Mouse (Mus musculus) kidney, postnatal 36 days (tissue): ENCODE measurements at regions not wholly inside any gene's neighbourhood (a gene's known extent, or its start where the extent isn't known, plus 50 kb on each side); places are given as distances from the start of the nearest gene placed in this dataset.
A peak's percentile ranks its signal among the peaks of the same experiment; 100 is the strongest.
"Not testable (repeated sequence)": the region's sequence is repeated elsewhere in the genome, so short reads cannot be mapped to it uniquely, and the experiment has no call there.

Experiments
- DNase-seq, 2 experiments: peaks; one replicate each; pipeline ENCODE4 v3.0.0; 2021 to 2022; ENCODE audit warnings: mixed read lengths in 2 of 2

GRCm38 (mm10) chr9:43524947-43525565, 214.4 kb downstream of the Trim29 start:
- no peak for DNase-seq

- DNase-seq, result no peak
Measured at GRCm38 (mm10) chr9:43532187-43532586, 211.6 kb upstream of the Nectin1 start.

- DNase-seq, result no peak
Measured at GRCm38 (mm10) chr9:43535967-43536366, 207.8 kb upstream of the Nectin1 start.

- DNase-seq, result no peak
Measured at GRCm38 (mm10) chr9:43537121-43537520, 206.7 kb upstream of the Nectin1 start.

GRCm38 (mm10) chr9:43540131-43540530, 203.7 kb upstream of the Nectin1 start:
- DNase-seq, result no peak

- peak; percentile 72 to 81 for DNase-seq
Measured at GRCm38 (mm10) chr9:43541234-43541633, 202.6 kb upstream of the Nectin1 start.

GRCm38 (mm10) chr9:43542077-43542654, 201.6 kb upstream of the Nectin1 start:
- no peak for DNase-seq

GRCm38 (mm10) chr9:43545081-43545565, 198.7 kb upstream of the Nectin1 start:
- peak; percentile 9 to 14 for DNase-seq

GRCm38 (mm10) chr9:43548883-43549282, 194.9 kb upstream of the Nectin1 start:
- DNase-seq, result no peak

GRCm38 (mm10) chr9:43549293-43549692, 194.5 kb upstream of the Nectin1 start:
- DNase-seq, result no peak

- not testable (repeated sequence) for DNase-seq
Measured at GRCm38 (mm10) chr9:43552758-43553157, 191.0 kb upstream of the Nectin1 start.

GRCm38 (mm10) chr9:43562016-43562415, 181.8 kb upstream of the Nectin1 start:
- DNase-seq, result no peak

- DNase-seq, result no peak
Measured at GRCm38 (mm10) chr9:43564239-43564906, 179.4 kb upstream of the Nectin1 start.

GRCm38 (mm10) chr9:43568851-43569250, 174.9 kb upstream of the Nectin1 start:
- no peak for DNase-seq

- no peak for DNase-seq
Measured at GRCm38 (mm10) chr9:43571086-43571485, 172.7 kb upstream of the Nectin1 start.

GRCm38 (mm10) chr9:43575659-43576058, 168.1 kb upstream of the Nectin1 start:
- DNase-seq, result no peak

GRCm38 (mm10) chr9:43580653-43581052, 163.1 kb upstream of the Nectin1 start:
- no peak for DNase-seq

- DNase-seq, result no peak
Measured at GRCm38 (mm10) chr9:43585616-43586015, 158.2 kb upstream of the Nectin1 start.

- no peak for DNase-seq
Measured at GRCm38 (mm10) chr9:43593236-43593635, 150.5 kb upstream of the Nectin1 start.

GRCm38 (mm10) chr9:43594814-43595213, 149.0 kb upstream of the Nectin1 start:
- DNase-seq, result no peak

GRCm38 (mm10) chr9:43595461-43595860, 148.3 kb upstream of the Nectin1 start:
- DNase-seq, result no peak

- no peak for DNase-seq
Measured at GRCm38 (mm10) chr9:43600396-43600795, 143.4 kb upstream of the Nectin1 start.

- DNase-seq, result no peak
Measured at GRCm38 (mm10) chr9:43617632-43618031, 126.2 kb upstream of the Nectin1 start.

GRCm38 (mm10) chr9:43627558-43627957, 116.2 kb upstream of the Nectin1 start:
- DNase-seq, result no peak
